Mouse (Mus musculus): Measurements from ENCODE around the gene D7Ertd443e. TPM values are rescaled to one million over a fixed set of nuclear protein-coding genes. Genes with fewer than 3 reads are reported as not detected.

D7Ertd443e gene
- 0.74 and 1.4 TPM in 2 replicates for total RNA-seq (2017)

GRCm38 (mm10) chr7:134385561-134385960, at the start of gene D7Ertd443e:
D7Ertd443e (minus strand) TSS chr7:134385661.
- no peak for ATAC-seq (replicated peaks in 1 of 2; ENCODE audit: insufficient read depth in 1 of 2, low FRiP score in 2 of 2, low TSS enrichment in 1 of 2, low read depth in 1 of 2, poor library complexity in 2 of 2, severe bottlenecking in 2 of 2)

DNA sequence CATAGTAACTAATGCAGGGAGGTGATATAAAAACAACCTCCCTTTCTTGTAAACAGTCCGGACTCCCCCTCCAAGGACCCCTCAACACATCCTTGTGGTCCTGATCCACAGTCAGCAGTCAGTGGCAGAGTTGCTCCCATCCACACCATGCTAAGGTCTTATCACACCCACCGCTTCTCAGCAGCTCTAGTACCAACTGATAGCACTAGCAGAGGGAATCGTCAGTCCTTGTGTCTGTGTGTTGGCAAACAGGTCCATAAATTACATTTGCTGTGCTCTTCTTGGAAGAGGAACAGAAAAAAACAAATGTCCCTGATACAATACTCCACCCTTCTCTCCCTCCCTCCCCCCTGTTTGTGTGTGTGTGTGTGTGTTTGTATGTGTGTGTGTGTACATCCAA, 46.2 kb upstream of the D7Ertd443e start:
- no peak for ATAC-seq (replicated peaks in 1 of 2; ENCODE audit: insufficient read depth in 1 of 2, low FRiP score in 2 of 2, low TSS enrichment in 1 of 2, low read depth in 1 of 2, poor library complexity in 2 of 2, severe bottlenecking in 2 of 2)

- no peak for ATAC-seq (replicated peaks in 1 of 2; ENCODE audit: insufficient read depth in 1 of 2, low FRiP score in 2 of 2, low TSS enrichment in 1 of 2, low read depth in 1 of 2, poor library complexity in 2 of 2, severe bottlenecking in 2 of 2)
Measured at GRCm38 (mm10) chr7:134428676-134429075, 43.2 kb upstream of the D7Ertd443e start.

- ATAC-seq (replicated peaks in 1 of 2; ENCODE audit: insufficient read depth in 1 of 2, low FRiP score in 2 of 2, low TSS enrichment in 1 of 2, low read depth in 1 of 2, poor library complexity in 2 of 2, severe bottlenecking in 2 of 2), result no peak
Measured at GRCm38 (mm10) chr7:134415014-134415413, 29.6 kb upstream of the D7Ertd443e start.

DNA sequence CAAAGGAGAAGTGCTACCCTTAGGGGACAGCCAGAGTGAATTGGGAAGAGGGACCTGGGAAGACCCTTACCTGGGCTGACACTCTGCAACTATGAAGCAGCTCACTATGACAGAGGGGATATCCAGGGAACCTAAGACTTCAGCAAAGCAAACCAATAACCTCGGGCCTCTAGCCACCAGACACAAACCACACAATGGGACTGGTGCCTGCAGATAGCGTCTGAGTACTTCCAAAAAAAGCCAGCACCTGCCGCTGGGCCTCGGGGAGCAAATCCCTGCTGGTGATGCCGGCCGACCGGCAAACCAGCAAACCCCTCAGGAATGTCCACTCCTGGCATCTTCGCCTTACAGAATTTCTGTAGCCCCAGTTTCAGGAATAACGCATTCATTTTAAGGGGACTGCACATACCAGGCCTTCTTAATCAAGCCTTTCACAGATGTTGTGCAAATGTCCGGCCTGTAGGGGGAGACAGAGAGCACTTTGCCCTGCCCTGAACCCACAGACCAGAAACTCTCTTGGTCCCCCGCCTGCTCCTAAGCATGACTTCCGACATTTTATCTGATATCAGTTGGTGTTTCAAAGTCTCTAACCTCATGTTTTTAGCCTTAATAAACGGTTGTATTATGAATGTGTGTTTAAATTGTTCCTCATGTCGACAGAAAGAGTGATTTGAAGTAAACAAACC, 28.7 kb upstream of the D7Ertd443e start:
- ATAC-seq (replicated peaks in 1 of 2; ENCODE audit: insufficient read depth in 1 of 2, low FRiP score in 2 of 2, low TSS enrichment in 1 of 2, low read depth in 1 of 2, poor library complexity in 2 of 2, severe bottlenecking in 2 of 2), result peak; percentile 67 to 88

GRCm38 (mm10) chr7:134408641-134409040, 23.2 kb upstream of the D7Ertd443e start:
- ATAC-seq (replicated peaks in 1 of 2; ENCODE audit: insufficient read depth in 1 of 2, low FRiP score in 2 of 2, low TSS enrichment in 1 of 2, low read depth in 1 of 2, poor library complexity in 2 of 2, severe bottlenecking in 2 of 2), result no peak

- no peak for ATAC-seq (replicated peaks in 1 of 2; ENCODE audit: insufficient read depth in 1 of 2, low FRiP score in 2 of 2, low TSS enrichment in 1 of 2, low read depth in 1 of 2, poor library complexity in 2 of 2, severe bottlenecking in 2 of 2)
Measured at GRCm38 (mm10) chr7:134400746-134401145, 15.3 kb upstream of the D7Ertd443e start.

DNA sequence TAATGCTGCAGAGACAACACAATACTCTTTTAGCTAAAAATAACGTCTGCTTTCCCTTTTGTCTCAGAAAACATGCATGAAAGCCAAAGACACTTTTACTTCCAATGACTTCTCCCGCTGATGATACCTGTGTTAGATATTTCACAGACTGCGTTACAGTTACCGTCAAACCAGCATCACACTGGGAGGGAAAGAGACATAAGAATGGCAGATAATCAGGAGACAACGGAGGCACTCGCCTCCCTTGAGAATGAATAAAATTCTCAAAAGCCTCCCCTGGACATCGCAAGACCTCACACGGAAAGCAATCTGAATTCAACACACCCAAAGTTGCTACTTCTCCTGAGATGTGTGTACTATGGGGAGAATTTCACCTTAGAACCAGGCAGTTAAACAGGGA, 11.3 kb upstream of the D7Ertd443e start:
- ATAC-seq (replicated peaks in 1 of 2; ENCODE audit: insufficient read depth in 1 of 2, low FRiP score in 2 of 2, low TSS enrichment in 1 of 2, low read depth in 1 of 2, poor library complexity in 2 of 2, severe bottlenecking in 2 of 2), result no peak

- no peak for ATAC-seq (replicated peaks in 1 of 2; ENCODE audit: insufficient read depth in 1 of 2, low FRiP score in 2 of 2, low TSS enrichment in 1 of 2, low read depth in 1 of 2, poor library complexity in 2 of 2, severe bottlenecking in 2 of 2)
Measured at GRCm38 (mm10) chr7:134382791-134383190, 2.7 kb downstream of the D7Ertd443e start.

DNA sequence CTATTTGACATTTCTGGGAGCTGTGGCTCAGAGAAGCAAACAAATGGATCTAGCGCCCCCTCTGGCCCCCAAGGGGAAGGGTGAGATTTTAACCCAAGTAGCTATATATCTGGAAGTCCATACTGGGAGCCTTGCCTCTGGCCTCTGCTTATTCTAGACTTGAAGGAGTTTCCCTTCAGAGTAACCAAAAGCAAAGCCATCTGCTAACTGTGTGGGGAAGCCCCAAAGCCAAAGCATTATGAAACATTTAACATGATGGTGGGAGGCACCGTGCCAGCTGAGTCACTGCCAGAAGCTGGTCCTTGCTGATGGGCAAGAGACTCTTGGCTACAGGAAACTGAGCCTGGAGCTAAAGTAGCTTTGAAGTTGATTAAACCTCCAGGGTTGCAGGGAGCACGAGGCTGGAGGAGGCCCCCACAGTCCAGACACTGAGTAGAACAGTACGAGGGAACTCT, 4.0 kb downstream of the D7Ertd443e start:
- peak; percentile 89 to 91 for ATAC-seq (replicated peaks in 1 of 2; ENCODE audit: insufficient read depth in 1 of 2, low FRiP score in 2 of 2, low TSS enrichment in 1 of 2, low read depth in 1 of 2, poor library complexity in 2 of 2, severe bottlenecking in 2 of 2)

GRCm38 (mm10) chr7:134378273-134378672, 7.2 kb downstream of the D7Ertd443e start:
- no peak for ATAC-seq (replicated peaks in 1 of 2; ENCODE audit: insufficient read depth in 1 of 2, low FRiP score in 2 of 2, low TSS enrichment in 1 of 2, low read depth in 1 of 2, poor library complexity in 2 of 2, severe bottlenecking in 2 of 2)

DNA sequence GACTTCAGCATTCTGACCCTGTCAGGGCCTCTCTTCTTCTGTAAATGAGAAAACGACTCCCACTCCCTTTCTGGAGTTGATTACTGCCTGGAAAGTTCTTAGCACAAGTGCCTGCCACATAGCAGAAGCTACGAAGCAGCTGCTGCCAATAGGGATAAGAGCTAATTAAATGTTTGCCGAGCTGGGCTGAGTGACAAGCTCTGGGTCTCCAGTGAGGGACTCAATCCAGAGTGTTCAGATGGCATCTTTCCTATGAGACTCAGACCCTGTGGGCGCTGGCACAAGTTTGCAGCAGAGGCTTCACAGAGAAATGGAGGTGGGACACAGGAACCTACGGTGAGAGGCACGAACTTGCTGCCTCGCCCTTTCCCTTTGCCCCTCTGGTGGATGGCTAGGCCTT, 8.7 kb downstream of the D7Ertd443e start:
- ATAC-seq (replicated peaks in 1 of 2; ENCODE audit: insufficient read depth in 1 of 2, low FRiP score in 2 of 2, low TSS enrichment in 1 of 2, low read depth in 1 of 2, poor library complexity in 2 of 2, severe bottlenecking in 2 of 2), result no peak

DNA sequence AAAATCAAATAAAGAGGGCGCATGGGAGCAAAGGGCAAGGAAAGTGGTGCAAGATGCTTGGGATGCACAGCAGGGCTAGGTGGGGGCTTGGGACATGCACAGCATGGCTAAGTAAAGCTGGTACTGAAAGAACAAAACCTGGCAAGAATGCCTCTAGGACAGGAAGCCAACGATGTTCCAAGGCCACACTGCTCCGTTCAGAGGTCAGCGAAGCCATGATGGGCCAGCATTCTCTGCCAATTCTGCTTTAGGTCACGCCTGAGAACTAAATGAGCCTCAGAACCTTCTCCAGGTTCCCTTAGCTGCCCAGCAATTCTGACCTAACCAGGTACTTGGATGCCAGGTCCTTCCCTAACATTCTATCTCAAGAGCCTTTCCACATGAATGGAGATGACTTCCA, 13.2 kb downstream of the D7Ertd443e start:
- no peak for ATAC-seq (replicated peaks in 1 of 2; ENCODE audit: insufficient read depth in 1 of 2, low FRiP score in 2 of 2, low TSS enrichment in 1 of 2, low read depth in 1 of 2, poor library complexity in 2 of 2, severe bottlenecking in 2 of 2)

DNA sequence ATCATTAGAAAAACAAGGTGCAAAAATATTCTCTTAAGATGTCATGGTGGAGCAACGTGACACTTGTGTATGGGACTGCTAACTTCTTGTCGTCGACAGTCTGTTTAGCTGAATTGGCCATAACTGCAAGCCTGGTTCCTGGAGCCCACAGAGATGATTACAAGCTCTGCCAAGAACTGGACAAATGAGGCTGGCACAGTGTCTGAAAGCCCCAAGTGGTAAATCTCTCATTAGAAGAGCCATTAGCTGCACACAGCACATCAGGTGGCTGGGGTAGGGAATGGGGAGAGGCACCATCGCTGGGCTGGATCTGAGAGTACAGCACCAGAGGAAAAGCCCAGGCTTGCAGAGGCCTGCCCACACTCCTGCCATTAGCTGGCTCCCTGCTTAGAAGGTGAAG, 16.2 kb downstream of the D7Ertd443e start:
- ATAC-seq (replicated peaks in 1 of 2; ENCODE audit: insufficient read depth in 1 of 2, low FRiP score in 2 of 2, low TSS enrichment in 1 of 2, low read depth in 1 of 2, poor library complexity in 2 of 2, severe bottlenecking in 2 of 2), result no peak

GRCm38 (mm10) chr7:134362257-134362870, 23.1 kb downstream of the D7Ertd443e start:
- ATAC-seq (replicated peaks in 1 of 2; ENCODE audit: insufficient read depth in 1 of 2, low FRiP score in 2 of 2, low TSS enrichment in 1 of 2, low read depth in 1 of 2, poor library complexity in 2 of 2, severe bottlenecking in 2 of 2), result no peak

GRCm38 (mm10) chr7:134348825-134349224, 36.6 kb downstream of the D7Ertd443e start:
- peak; percentile 72 to 83 for ATAC-seq (replicated peaks in 1 of 2; ENCODE audit: insufficient read depth in 1 of 2, low FRiP score in 2 of 2, low TSS enrichment in 1 of 2, low read depth in 1 of 2, poor library complexity in 2 of 2, severe bottlenecking in 2 of 2)

DNA sequence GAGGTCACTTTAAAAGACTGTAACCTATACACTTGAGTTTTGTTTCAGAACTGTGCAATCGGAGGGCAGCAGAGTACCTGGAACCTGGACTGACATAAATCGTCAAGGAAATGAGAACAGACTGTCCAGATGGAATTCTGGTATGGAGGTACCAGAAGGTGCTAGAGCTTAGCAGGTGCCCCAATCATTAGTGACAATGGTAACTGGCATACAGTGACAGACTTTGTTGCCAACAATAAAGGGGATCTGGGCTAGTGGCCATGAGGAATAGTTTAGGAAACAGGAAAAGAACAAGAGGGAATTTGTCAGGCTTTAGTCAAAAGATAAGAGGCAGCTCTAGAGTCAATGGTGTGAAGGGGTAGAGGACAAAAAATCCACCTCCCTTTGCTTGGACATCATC, 43.3 kb downstream of the D7Ertd443e start:
- no peak for ATAC-seq (replicated peaks in 1 of 2; ENCODE audit: insufficient read depth in 1 of 2, low FRiP score in 2 of 2, low TSS enrichment in 1 of 2, low read depth in 1 of 2, poor library complexity in 2 of 2, severe bottlenecking in 2 of 2)

- ATAC-seq (replicated peaks in 1 of 2; ENCODE audit: insufficient read depth in 1 of 2, low FRiP score in 2 of 2, low TSS enrichment in 1 of 2, low read depth in 1 of 2, poor library complexity in 2 of 2, severe bottlenecking in 2 of 2), result no peak
Measured at GRCm38 (mm10) chr7:134335951-134336350, 49.5 kb downstream of the D7Ertd443e start.

GRCm38 (mm10) chr7:134320979-134321378, 64.5 kb downstream of the D7Ertd443e start:
- no peak for ATAC-seq (replicated peaks in 1 of 2; ENCODE audit: insufficient read depth in 1 of 2, low FRiP score in 2 of 2, low TSS enrichment in 1 of 2, low read depth in 1 of 2, poor library complexity in 2 of 2, severe bottlenecking in 2 of 2)
